Mouse (Mus musculus) G1E (cell line): Measurements from ENCODE around the gene Slc7a1. TPM values are rescaled to one million over a fixed set of nuclear protein-coding genes. Genes with fewer than 3 reads are reported as not detected.

Source experiments
- ATAC-seq: 2 replicates; pipeline ENCODE4 v1.8.0; 2016; ENCODE audit warnings: mild to moderate bottlenecking; ENCODE audit not compliant: insufficient number of reproducible peaks, poor library complexity, low FRiP score, severe bottlenecking; ENCODE audit errors: extremely low read depth
- DNase-seq: peaks from one replicate; pipeline ENCODE4 v3.0.0; 2012; ENCODE audit warnings: low spot score
- H3K27me3 ChIP-seq: 2 replicates; pipeline ENCODE4 v1.6.1; 2012; ENCODE audit warnings: mild to moderate bottlenecking, low read length, inconsistent platforms; ENCODE audit not compliant: insufficient read depth
- H3K36me3 ChIP-seq: replicated peaks from 2 replicates; pipeline ENCODE3; 2012; ENCODE audit warnings: mild to moderate bottlenecking, inconsistent platforms
- H3K4me1 ChIP-seq: 2 replicates; pipeline ENCODE4 v1.6.1; 2012; ENCODE audit warnings: low read depth, low read length, inconsistent platforms, mixed read lengths; ENCODE audit not compliant: insufficient read depth
- H3K4me3 ChIP-seq: 2 replicates; pipeline ENCODE4 v1.5.1; 2012; ENCODE audit warnings: low read depth, mild to moderate bottlenecking, inconsistent platforms, low read length, moderate library complexity, mixed read lengths
- H3K9me3 ChIP-seq: replicated peaks from 2 replicates; pipeline ENCODE4 v1.6.1; 2012; ENCODE audit warnings: inconsistent platforms
- CTCF ChIP-seq: IDR thresholded peaks from 2 replicates; pipeline ENCODE4 v1.5.1; 2012; ENCODE audit warnings: low read depth, low read length, inconsistent platforms, mixed read lengths
- GATA1 ChIP-seq: IDR thresholded peaks from 2 replicates; pipeline ENCODE4 v1.6.1; 2012; ENCODE audit warnings: borderline replicate concordance, low read length, inconsistent platforms, mixed read lengths
- GATA2 ChIP-seq: IDR thresholded peaks from 2 replicates; pipeline ENCODE4 v1.6.1; 2012; ENCODE audit warnings: low read depth, low read length, inconsistent platforms, borderline replicate concordance
- POLR2AphosphoS5 ChIP-seq: IDR thresholded peaks from 2 replicates; pipeline ENCODE4 v1.6.1; 2012; ENCODE audit warnings: low read depth, low read length, inconsistent platforms; ENCODE audit not compliant: insufficient replicate concordance
- TAL1 ChIP-seq: conservative IDR thresholded peaks from 2 replicates; pipeline ENCODE4 v1.6.1; 2012; ENCODE audit warnings: low read depth, low read length, inconsistent platforms, mixed read lengths
- polyA plus RNA-seq: library from polyadenylated mRNA; stranded (reverse); fragments of >175 nt; gene quantifications from 2 replicates; pipeline ENCODE4 v1.2.3, GENCODE M21; 2012
- total RNA-seq, 2 experiments: library from RNA; stranded (forward) in 1 of 2; stranded (reverse) in 1 of 2; fragments of 200-1000 nt in 1 of 2; fragments of >200 nt in 1 of 2; fragmentation: Nextera tagmentation in 1 of 2; gene quantifications; 2 replicates each; pipeline ENCODE4 v1.2.3; 2014 to 2017

Slc7a1 gene
- total RNA-seq (2014; fragmentation: Nextera tagmentation) (86.4 and 102 TPM in 2 replicates), total RNA-seq (2017) (15.6 and 20.2 TPM in 2 replicates), polyA plus RNA-seq (42.2 and 44.5 TPM in 2 replicates)

DNA sequence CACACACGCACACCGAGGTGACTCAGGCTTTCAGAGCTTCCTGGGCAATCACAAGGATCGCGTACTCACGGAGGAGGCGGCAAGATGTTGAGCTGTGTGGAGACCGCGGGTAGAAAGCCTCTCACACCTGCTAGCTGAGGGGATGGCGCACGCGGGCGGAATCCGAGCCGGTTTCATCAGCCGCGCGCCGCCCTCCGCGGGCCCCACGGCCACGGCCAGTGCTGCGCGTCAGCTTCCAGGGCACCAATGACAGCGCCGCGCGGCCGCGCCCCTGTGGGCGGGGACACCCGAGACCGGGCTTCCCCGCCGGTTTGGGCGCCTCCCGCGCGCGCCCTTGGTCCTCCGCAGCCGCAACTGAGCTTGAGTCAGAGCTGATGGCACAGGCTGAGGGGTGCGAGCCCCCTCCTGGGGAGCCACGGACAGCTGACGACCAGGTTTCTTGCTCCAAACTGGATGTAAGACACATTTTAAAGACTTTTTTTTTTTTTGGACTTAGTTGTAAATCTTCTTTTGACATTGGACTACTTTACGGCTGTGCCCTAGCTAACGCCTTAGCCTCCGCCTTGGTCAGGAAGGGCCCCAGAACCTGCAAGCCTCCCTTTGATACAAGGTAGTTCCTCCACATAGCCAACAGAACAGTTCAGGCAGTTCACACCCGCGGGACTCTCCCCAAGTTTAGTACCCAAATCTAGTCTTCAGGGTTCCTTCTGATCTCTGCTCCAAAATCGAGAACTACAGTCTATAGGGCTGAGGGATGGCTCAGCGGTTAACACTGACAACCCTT lies at the start of gene Slc7a1:
TSS of gene Slc7a1 (minus strand) at position 245 of the 784 bp plus-strand sequence.
- Histone ChIP-seq H3K4me3 (peak within 1 kb of the TSS; percentile 99), H3K27me3 (no peaks in the 10 kb centered on the region; the same call in 1 of the 2 replicates), H3K9me3 (no peaks in the 10 kb centered on the region), H3K36me3 (peaks cover 29% of the 10 kb centered on the region), H3K4me1 (peaks cover 36% of the 10 kb centered on the region)
- TF ChIP-seq GATA1 = no peak
- TF ChIP-seq CTCF = no peak
- no peak for TF ChIP-seq POLR2AphosphoS5
- no peak for TF ChIP-seq TAL1
- peak; percentile 94 for DNase-seq
- ATAC-seq = peak; percentile 62

DNA sequence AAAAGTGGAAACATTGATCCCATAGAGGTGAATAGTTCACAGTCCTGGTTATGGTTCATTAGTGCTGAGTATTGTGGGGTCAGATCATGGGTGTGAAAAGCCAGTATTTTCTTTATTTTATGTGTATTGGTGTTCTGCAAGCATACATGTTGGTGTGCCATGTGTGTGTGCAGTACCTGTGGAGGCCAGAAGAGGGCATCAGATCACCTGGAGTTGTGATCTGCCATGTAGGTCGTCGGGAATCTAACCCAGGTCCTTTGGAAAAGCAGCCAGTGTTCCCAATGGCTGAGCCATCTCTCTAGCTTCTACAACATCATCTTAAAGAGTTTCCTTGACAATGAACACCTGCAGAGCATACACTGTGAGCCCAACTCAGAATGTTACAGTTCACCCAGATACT lies 45.3 kb upstream of the Slc7a1 start:
- H3K4me1 ChIP-seq = no peaks in the 10 kb centered on the region
- no peaks in the 10 kb centered on the region for H3K27me3 ChIP-seq
- H3K36me3 ChIP-seq = no peaks in the 10 kb centered on the region
- no peak for DNase-seq
- H3K9me3 ChIP-seq = peaks cover 6% of the 10 kb centered on the region; the same call in 1 of the 2 replicates
- TF ChIP-seq GATA2 (no peak), POLR2AphosphoS5 (no peak), GATA1 (no peak), CTCF (no peak), TAL1 (no peak)
- no peak overlapping the region for H3K4me3 ChIP-seq
- no peak for ATAC-seq

GRCm38 (mm10) chr5:148443734-148444133 lies 44.0 kb upstream of the Slc7a1 start:
- Histone ChIP-seq H3K4me1 (no peaks in the 10 kb centered on the region), H3K9me3 (peaks cover 6% of the 10 kb centered on the region; the same call in 1 of the 2 replicates), H3K4me3 (no peak overlapping the region), H3K27me3 (no peaks in the 10 kb centered on the region), H3K36me3 (no peaks in the 10 kb centered on the region)
- TF ChIP-seq GATA2 (no peak), CTCF (no peak), POLR2AphosphoS5 (no peak), GATA1 (no peak), TAL1 (no peak)
- DNase-seq = no peak
- no peak for ATAC-seq

- Histone ChIP-seq H3K4me3 (no peak overlapping the region), H3K4me1 (no peaks in the 10 kb centered on the region), H3K27me3 (no peaks in the 10 kb centered on the region; the same call in 1 of the 2 replicates), H3K9me3 (no peaks in the 10 kb centered on the region), H3K36me3 (no peaks in the 10 kb centered on the region)
- DNase-seq = no peak
- ATAC-seq = no peak
- TF ChIP-seq POLR2AphosphoS5 (no peak), CTCF (no peak), GATA1 (no peak), TAL1 (no peak), GATA2 (no peak)
These were observed 36.0 kb upstream of the Slc7a1 start for GRCm38 (mm10) chr5:148435660-148436059.

- TF ChIP-seq GATA2 (no peak), TAL1 (no peak), CTCF (no peak), POLR2AphosphoS5 (no peak), GATA1 (no peak)
- ATAC-seq (no peak), DNase-seq (no peak)
These were observed 32.4 kb upstream of the Slc7a1 start for GRCm38 (mm10) chr5:148432121-148432520.

GRCm38 (mm10) chr5:148428846-148429245 lies 29.1 kb upstream of the Slc7a1 start:
- Histone ChIP-seq H3K27me3 (no peaks in the 10 kb centered on the region), H3K4me3 (no peak overlapping the region), H3K4me1 (no peaks in the 10 kb centered on the region), H3K9me3 (no peaks in the 10 kb centered on the region), H3K36me3 (no peaks in the 10 kb centered on the region)
- DNase-seq (no peak), ATAC-seq (no peak)
- no peak for TF ChIP-seq TAL1
- TF ChIP-seq POLR2AphosphoS5 = no peak
- no peak for TF ChIP-seq CTCF

More at GRCm38 (mm10) chr5:148432121-148432520, 32.4 kb upstream of the Slc7a1 start:
- Histone ChIP-seq H3K4me1 (no peaks in the 10 kb centered on the region), H3K36me3 (no peaks in the 10 kb centered on the region), H3K9me3 (no peaks in the 10 kb centered on the region), H3K4me3 (no peak overlapping the region), H3K27me3 (no peaks in the 10 kb centered on the region; the same call in 1 of the 2 replicates)

DNA sequence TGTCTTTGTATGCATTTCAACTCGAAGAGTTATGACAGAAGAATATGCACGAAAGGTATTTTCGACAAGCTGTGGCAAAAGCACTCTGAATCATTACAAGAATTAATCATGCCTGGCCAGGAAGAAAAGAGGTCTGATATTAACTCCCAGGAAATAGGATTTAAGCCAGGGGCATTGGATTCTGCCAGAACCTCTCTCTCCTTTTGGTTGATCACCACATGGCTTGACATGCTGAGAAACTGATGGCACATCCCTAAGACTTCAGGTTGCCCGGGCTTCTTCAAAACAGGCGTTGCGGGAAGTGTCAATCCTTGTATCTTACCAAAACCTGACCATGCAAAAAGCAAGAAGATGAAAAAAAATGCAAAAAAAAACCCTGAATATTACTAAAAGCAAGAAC lies 25.4 kb upstream of the Slc7a1 start:
- DNase-seq (no peak), ATAC-seq (no peak)

More for the DNA sequence above, 25.4 kb upstream of the Slc7a1 start:
- TF ChIP-seq TAL1 (no peak), GATA2 (no peak), POLR2AphosphoS5 (no peak), CTCF (no peak), GATA1 (no peak)
- no peaks in the 10 kb centered on the region for H3K4me1 ChIP-seq
- H3K4me3 ChIP-seq = no peak overlapping the region
- no peaks in the 10 kb centered on the region for H3K36me3 ChIP-seq
- no peaks in the 10 kb centered on the region for H3K9me3 ChIP-seq
- H3K27me3 ChIP-seq = no peaks in the 10 kb centered on the region
